Mouse (Mus musculus) myocyte (in vitro differentiated cells): ENCODE measurements around the gene Rarres2.

Experiments
- E2F4 ChIP-seq: IDR thresholded peaks from one replicate; pipeline ENCODE4 v1.6.1; 2011; ENCODE audit warnings: mild to moderate bottlenecking, control low read depth, moderate library complexity; ENCODE audit not compliant: insufficient read depth
- MAX ChIP-seq: IDR thresholded peaks from one replicate; pipeline ENCODE4 v1.6.1; 2011; ENCODE audit warnings: low read depth, mild to moderate bottlenecking, control low read depth
- MYOG ChIP-seq, 3 experiments: IDR thresholded peaks; one replicate each; pipeline ENCODE4 v1.6.1; 2011; ENCODE audit warnings: control low read depth in 2 of 3, low read depth in 2 of 3, mild to moderate bottlenecking in 2 of 3; ENCODE audit not compliant: insufficient read length in 2 of 3, control insufficient read depth in 1 of 3, insufficient read depth in 1 of 3
- POLR2A ChIP-seq: IDR thresholded peaks from one replicate; pipeline ENCODE4 v1.6.1; 2011; ENCODE audit warnings: low read depth, mild to moderate bottlenecking, control low read depth, moderate library complexity; ENCODE audit not compliant: insufficient read length
- POLR2AphosphoS2 ChIP-seq: IDR thresholded peaks from one replicate; pipeline ENCODE4 v1.6.1; 2011; ENCODE audit warnings: low read depth, control low read depth; ENCODE audit not compliant: insufficient read length
- TCF12 ChIP-seq: IDR thresholded peaks from one replicate; pipeline ENCODE4 v1.6.1; 2011; ENCODE audit warnings: mild to moderate bottlenecking, control low read depth; ENCODE audit not compliant: poor library complexity, insufficient read depth, severe bottlenecking
- USF1 ChIP-seq: IDR thresholded peaks from one replicate; pipeline ENCODE4 v1.6.1; 2011; ENCODE audit warnings: low read depth, mild to moderate bottlenecking, control low read depth, moderate library complexity

GRCm38 (mm10) chr6:48529871-48530440 lies 42.6 kb downstream of the Rarres2 start:
- TF ChIP-seq MAX, result no peak
- no peak for TF ChIP-seq POLR2A
- TF ChIP-seq USF1, result no peak
- no peak for TF ChIP-seq E2F4
- TF ChIP-seq POLR2AphosphoS2, result no peak
- TF ChIP-seq TCF12, result no peak
- TF ChIP-seq MYOG (IDR thresholded peaks at IDR 0.05; ENCODE audit: control insufficient read depth in 1 of 3, insufficient read depth in 1 of 3, insufficient read length in 2 of 3, low read depth in 2 of 3), result no peak
